Mouse (Mus musculus) embryonic fibroblast, embryonic 13.5 days (primary cell): ENCODE results near the gene Yipf3.

ENCODE experiments used
- CTCF ChIP-seq: IDR thresholded peaks from 2 replicates; pipeline ENCODE4 v1.5.1; 2011; ENCODE audit warnings: mild to moderate bottlenecking, control low read depth, low read length, moderate library complexity, borderline replicate concordance; ENCODE audit not compliant: insufficient read depth
- POLR2A ChIP-seq: IDR thresholded peaks from 2 replicates; pipeline ENCODE4 v1.6.1; 2011; ENCODE audit warnings: low read depth, mild to moderate bottlenecking, control low read depth, low read length, moderate library complexity

GRCm38 (mm10) chr17:46283140-46283539, 35.3 kb downstream of the Yipf3 start:
- TF ChIP-seq CTCF (no peak), POLR2A (no peak; the same call in 1 of the 2 replicates)
